Mouse (Mus musculus) gastrocnemius, postnatal 4 days (tissue): ENCODE measurements around the gene Adam17. TPM values are rescaled to one million over a fixed set of nuclear protein-coding genes. Genes with fewer than 3 reads are reported as not detected.

Source experiments
- DNase-seq, 2 experiments: peaks; one replicate each; pipeline ENCODE4 v3.0.0; 2021 to 2022; ENCODE audit warnings: low spot score in 2 of 2, mixed read lengths in 2 of 2
- total RNA-seq, 2 experiments: library from RNA; stranded (reverse); gene quantifications; 2 replicates each; pipeline ENCODE4 v1.2.3; 2021

Adam17 gene
- total RNA-seq, 2 experiments from 2014 or later = 38.3 to 40.5 TPM

GRCm38 (mm10) chr12:21315923-21316868, 57.2 kb downstream of the Adam17 start, which contains the start of gene Iah1:
Iah1 (plus strand) TSS chr12:21316389.
- DNase-seq = peak; percentile 70 to 80

- DNase-seq = no peak
Measured at GRCm38 (mm10) chr12:21312201-21312600, 61.2 kb downstream of the Adam17 start.

GRCm38 (mm10) chr12:21306721-21307120, 66.7 kb downstream of the Adam17 start:
- no peak for DNase-seq

GRCm38 (mm10) chr12:21305741-21306140, 67.7 kb downstream of the Adam17 start:
- no peak for DNase-seq

GRCm38 (mm10) chr12:21302361-21302783, 71.1 kb downstream of the Adam17 start:
- no peak for DNase-seq

- no peak for DNase-seq
Measured at GRCm38 (mm10) chr12:21301932-21302331, 71.5 kb downstream of the Adam17 start.

GRCm38 (mm10) chr12:21301324-21301723, 72.1 kb downstream of the Adam17 start:
- DNase-seq = no peak

- no peak for DNase-seq
Measured at GRCm38 (mm10) chr12:21298856-21299255, 74.6 kb downstream of the Adam17 start.

- no peak for DNase-seq
Measured at GRCm38 (mm10) chr12:21289651-21290050, 83.8 kb downstream of the Adam17 start.

- no peak for DNase-seq
Measured at GRCm38 (mm10) chr12:21288716-21289395, 84.6 kb downstream of the Adam17 start.

- no peak for DNase-seq
Measured at GRCm38 (mm10) chr12:21286712-21287650, 86.5 kb downstream of the Adam17 start.

- DNase-seq = peak; percentile 97 to 100
Measured at GRCm38 (mm10) chr12:21286243-21286622, 87.2 kb downstream of the Adam17 start, which contains the start of gene Itgb1bp1. Itgb1bp1 (minus strand) TSS chr12:21286284.

- DNase-seq = peak in 1 of 2 experiments; percentile 19
Measured at GRCm38 (mm10) chr12:21285508-21286242, 87.8 kb downstream of the Adam17 start.

GRCm38 (mm10) chr12:21284761-21285441, 88.5 kb downstream of the Adam17 start, which contains the start of gene Cpsf3:
Cpsf3 (plus strand) TSS chr12:21285391.
- no peak for DNase-seq

- DNase-seq = no peak
Measured at GRCm38 (mm10) chr12:21277352-21277864, 96.0 kb downstream of the Adam17 start.

GRCm38 (mm10) chr12:21274446-21274845, 99.0 kb downstream of the Adam17 start:
- no peak for DNase-seq
